Mouse (Mus musculus) hindbrain, embryonic 10.5 days (tissue): Measurements from ENCODE around the gene Pdha2. TPM values are rescaled to one million over a fixed set of nuclear protein-coding genes. Genes with fewer than 3 reads are reported as not detected.

Experiments
- DNase-seq: peaks from one replicate; pipeline ENCODE4 v3.0.0-alpha.2; 2017; ENCODE audit warnings: low spot score
- H3K27ac ChIP-seq: fragments of 300-500 bp; sonication (generic); 2 replicates; pipeline ENCODE4 v1.5.1; 2016; ENCODE audit warnings: mild to moderate bottlenecking, moderate library complexity
- H3K27me3 ChIP-seq: fragments of 300-500 bp; sonication (generic); 2 replicates; pipeline ENCODE4 v1.6.1; 2016; ENCODE audit warnings: mild to moderate bottlenecking; ENCODE audit not compliant: poor library complexity, insufficient read depth, severe bottlenecking
- H3K36me3 ChIP-seq: fragments of 300-500 bp; sonication (generic); 2 replicates; pipeline ENCODE4 v1.6.1; 2016; ENCODE audit warnings: mild to moderate bottlenecking, moderate library complexity
- H3K4me1 ChIP-seq: fragments of 300-500 bp; sonication (generic); replicated peaks from 2 replicates; pipeline ENCODE4 v1.6.1; 2016; ENCODE audit warnings: mild to moderate bottlenecking
- H3K4me3 ChIP-seq: fragments of 300-500 bp; sonication (generic); 2 replicates; pipeline ENCODE4 v1.5.1; 2016; ENCODE audit warnings: mild to moderate bottlenecking, moderate library complexity
- H3K9me3 ChIP-seq: fragments of 300-500 bp; sonication (generic); 2 replicates; pipeline ENCODE4 v1.6.1; 2016; ENCODE audit warnings: mild to moderate bottlenecking, moderate library complexity
- WGBS: fragments of 180-500 bp; shearing (Covaris S2); methylation state at CpG from one replicate; pipeline ENCODE4 v1.1.7; 2016; 5-methylcytosine and 5-hydroxymethylcytosine counted together
- polyA plus RNA-seq: library from polyadenylated mRNA; unstranded; fragments of >200 nt; fragmentation: Nextera tagmentation; extraction: Ambion mirVana; gene quantifications from 2 replicates; pipeline ENCODE4 v1.2.1, GENCODE M21; 2016

Gene Pdha2
- polyA plus RNA-seq = not detected in 2 replicates

GRCm38 (mm10) chr3:141212255-141212654 lies at the start of gene Pdha2:
TSS of gene Pdha2 (minus strand) at chr3:141212355.
- no peak for DNase-seq
- H3K9me3 ChIP-seq = peaks cover 10% of the 10 kb centered on the region
- 91% methylated on average over 5 of the region's 5 CpGs for WGBS
- no peak within 1 kb of the TSS for H3K4me3 ChIP-seq
- no peaks in the 10 kb centered on the region for H3K4me1 ChIP-seq
- H3K27me3 ChIP-seq = no peaks in the 10 kb centered on the region
- H3K27ac ChIP-seq = no peak within 1 kb of the TSS
- H3K36me3 ChIP-seq = peaks cover 3% of the 10 kb centered on the region; the same call in 1 of the 2 replicates

- H3K27ac ChIP-seq = no peak overlapping the region
- no peaks in the 10 kb centered on the region for H3K9me3 ChIP-seq
- no peaks in the 10 kb centered on the region for H3K4me1 ChIP-seq
- no peaks in the 10 kb centered on the region for H3K27me3 ChIP-seq
- 93% methylated on average over 1 of the region's 1 CpGs for WGBS
- no peak overlapping the region for H3K4me3 ChIP-seq
- no peak for DNase-seq
- no peaks in the 10 kb centered on the region for H3K36me3 ChIP-seq
Measured at GRCm38 (mm10) chr3:141260518-141260917, 48.4 kb upstream of the Pdha2 start.

GRCm38 (mm10) chr3:141251440-141251839 lies 39.3 kb upstream of the Pdha2 start:
- Histone ChIP-seq H3K27me3 (no peaks in the 10 kb centered on the region), H3K4me3 (no peak overlapping the region), H3K36me3 (no peaks in the 10 kb centered on the region), H3K27ac (no peak overlapping the region), H3K4me1 (no peaks in the 10 kb centered on the region), H3K9me3 (no peaks in the 10 kb centered on the region)
- 87% methylated on average over 1 of the region's 1 CpGs for WGBS
- no peak for DNase-seq

GRCm38 (mm10) chr3:141244725-141245298 lies 32.7 kb upstream of the Pdha2 start:
- DNase-seq = no peak

GRCm38 (mm10) chr3:141238071-141238470 lies 25.9 kb upstream of the Pdha2 start:
- no peak overlapping the region for H3K27ac ChIP-seq
- H3K9me3 ChIP-seq = no peaks in the 10 kb centered on the region
- no peaks in the 10 kb centered on the region for H3K4me1 ChIP-seq
- no peak for DNase-seq
- H3K27me3 ChIP-seq = no peaks in the 10 kb centered on the region
- H3K4me3 ChIP-seq = no peak overlapping the region
- no peaks in the 10 kb centered on the region for H3K36me3 ChIP-seq
- 79% methylated on average over 2 of the region's 2 CpGs for WGBS

More at GRCm38 (mm10) chr3:141244725-141245298, 32.7 kb upstream of the Pdha2 start:
- H3K4me1 ChIP-seq = peaks cover 3% of the 10 kb centered on the region; the same call in 1 of the 2 replicates
- no peaks in the 10 kb centered on the region for H3K9me3 ChIP-seq
- H3K4me3 ChIP-seq = no peak overlapping the region
- no peaks in the 10 kb centered on the region for H3K27me3 ChIP-seq
- H3K27ac ChIP-seq = no peak overlapping the region
- no peaks in the 10 kb centered on the region for H3K36me3 ChIP-seq
- 57% methylated on average over 5 of the region's 5 CpGs for WGBS

GRCm38 (mm10) chr3:141229148-141229547 lies 17.0 kb upstream of the Pdha2 start:
- 67% methylated on average over 2 of the region's 2 CpGs for WGBS

GRCm38 (mm10) chr3:141222339-141222738 lies 10.2 kb upstream of the Pdha2 start:
- H3K27ac ChIP-seq = no peak overlapping the region
- H3K36me3 ChIP-seq = no peaks in the 10 kb centered on the region
- WGBS = 72% methylated on average over 1 of the region's 1 CpGs
- DNase-seq = no peak
- no peaks in the 10 kb centered on the region for H3K4me1 ChIP-seq
- no peaks in the 10 kb centered on the region for H3K27me3 ChIP-seq
- H3K9me3 ChIP-seq = no peaks in the 10 kb centered on the region
- no peak overlapping the region for H3K4me3 ChIP-seq

More at GRCm38 (mm10) chr3:141229148-141229547, 17.0 kb upstream of the Pdha2 start:
- Histone ChIP-seq H3K4me3 (no peak overlapping the region), H3K36me3 (no peaks in the 10 kb centered on the region), H3K27ac (no peak overlapping the region), H3K9me3 (no peaks in the 10 kb centered on the region), H3K4me1 (no peaks in the 10 kb centered on the region), H3K27me3 (no peaks in the 10 kb centered on the region)
- no peak for DNase-seq

- Histone ChIP-seq H3K9me3 (no peaks in the 10 kb centered on the region), H3K36me3 (no peaks in the 10 kb centered on the region), H3K4me3 (no peak overlapping the region), H3K4me1 (no peaks in the 10 kb centered on the region), H3K27ac (no peak overlapping the region), H3K27me3 (no peaks in the 10 kb centered on the region)
- DNase-seq = no peak
- WGBS = 71% methylated on average over 2 of the region's 2 CpGs
Measured at GRCm38 (mm10) chr3:141218561-141218960, 6.4 kb upstream of the Pdha2 start.

GRCm38 (mm10) chr3:141216999-141217398 lies 4.8 kb upstream of the Pdha2 start:
- DNase-seq = no peak
- Histone ChIP-seq H3K36me3 (no peaks in the 10 kb centered on the region), H3K27me3 (no peaks in the 10 kb centered on the region)

GRCm38 (mm10) chr3:141216237-141216636 lies 4.1 kb upstream of the Pdha2 start:
- H3K36me3 ChIP-seq = no peaks in the 10 kb centered on the region; the same call in 1 of the 2 replicates
- WGBS = 79% methylated on average over 6 of the region's 6 CpGs
- no peak for DNase-seq
- H3K27ac ChIP-seq = no peak overlapping the region
- H3K27me3 ChIP-seq = no peaks in the 10 kb centered on the region
- no peak overlapping the region for H3K4me3 ChIP-seq
- H3K9me3 ChIP-seq = peaks cover 6% of the 10 kb centered on the region
- no peaks in the 10 kb centered on the region for H3K4me1 ChIP-seq

More at GRCm38 (mm10) chr3:141216999-141217398, 4.8 kb upstream of the Pdha2 start:
- H3K4me3 ChIP-seq = no peak overlapping the region
- no peak overlapping the region for H3K27ac ChIP-seq
- no peaks in the 10 kb centered on the region for H3K4me1 ChIP-seq
- no peaks in the 10 kb centered on the region for H3K9me3 ChIP-seq

- no peak overlapping the region for H3K27ac ChIP-seq
- no peaks in the 10 kb centered on the region for H3K27me3 ChIP-seq
- no peak for DNase-seq
- H3K4me1 ChIP-seq = no peaks in the 10 kb centered on the region
- H3K4me3 ChIP-seq = no peak overlapping the region
- WGBS = 86% methylated on average over 2 of the region's 2 CpGs
- H3K36me3 ChIP-seq = peaks cover 3% of the 10 kb centered on the region; the same call in 1 of the 2 replicates
- H3K9me3 ChIP-seq = peaks cover 10% of the 10 kb centered on the region
Measured at GRCm38 (mm10) chr3:141214789-141215188, 2.6 kb upstream of the Pdha2 start.

GRCm38 (mm10) chr3:141214197-141214596 lies 2.0 kb upstream of the Pdha2 start:
- no peak overlapping the region for H3K27ac ChIP-seq
- H3K9me3 ChIP-seq = peaks cover 10% of the 10 kb centered on the region
- H3K4me3 ChIP-seq = no peak overlapping the region
- H3K4me1 ChIP-seq = no peaks in the 10 kb centered on the region
- H3K36me3 ChIP-seq = peaks cover 3% of the 10 kb centered on the region; the same call in 1 of the 2 replicates
- DNase-seq = no peak
- H3K27me3 ChIP-seq = no peaks in the 10 kb centered on the region

- Histone ChIP-seq H3K27me3 (no peaks in the 10 kb centered on the region), H3K4me1 (no peaks in the 10 kb centered on the region), H3K27ac (no peak overlapping the region), H3K4me3 (no peak overlapping the region), H3K9me3 (peaks cover 10% of the 10 kb centered on the region), H3K36me3 (peaks cover 3% of the 10 kb centered on the region; the same call in 1 of the 2 replicates)
- WGBS = 96% methylated on average over 17 of the region's 17 CpGs
- DNase-seq = no peak
Measured at GRCm38 (mm10) chr3:141211644-141212043, 511 bp downstream of the Pdha2 start.

GRCm38 (mm10) chr3:141201766-141202165 lies 10.4 kb downstream of the Pdha2 start:
- Histone ChIP-seq H3K9me3 (no peaks in the 10 kb centered on the region), H3K4me1 (no peaks in the 10 kb centered on the region), H3K36me3 (no peaks in the 10 kb centered on the region), H3K27me3 (no peaks in the 10 kb centered on the region), H3K27ac (no peak overlapping the region), H3K4me3 (no peak overlapping the region)
- no peak for DNase-seq
- WGBS = 91% methylated on average over 2 of the region's 2 CpGs
